Mouse (Mus musculus): ENCODE data around the gene Chrng. TPM values are rescaled to one million over a fixed set of nuclear protein-coding genes. Genes with fewer than 3 reads are reported as not detected.

The Chrng gene
- polyA plus RNA-seq (2015; fragmentation: Nextera tagmentation; extraction: Ambion mirVana): 0.12 and 0.25 TPM in 2 replicates

DNA sequence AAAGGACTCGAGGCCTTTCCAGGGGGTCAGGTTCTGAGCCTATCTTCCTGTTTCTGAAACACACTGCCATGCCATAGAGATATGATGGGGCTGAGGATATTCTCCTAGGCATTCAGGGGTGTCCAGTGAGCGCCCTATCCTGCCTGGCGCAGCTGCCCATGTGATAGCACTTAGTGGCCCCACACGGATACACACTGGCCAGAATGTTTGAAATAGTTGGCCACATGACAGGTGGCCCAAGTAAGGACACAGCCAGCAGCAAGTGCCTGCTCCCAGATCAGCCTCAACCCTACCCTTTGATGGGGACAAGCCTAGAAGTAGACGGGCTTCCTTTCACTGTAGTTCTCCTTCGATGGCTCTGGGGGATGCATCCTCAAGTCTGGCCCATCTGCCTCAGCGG lies at the start of gene Chrng:
TSS of gene Chrng (plus strand) at position 193 of the 400 bp plus-strand sequence.
- 84% methylated on average over 7 of the region's 7 CpGs for WGBS

DNA sequence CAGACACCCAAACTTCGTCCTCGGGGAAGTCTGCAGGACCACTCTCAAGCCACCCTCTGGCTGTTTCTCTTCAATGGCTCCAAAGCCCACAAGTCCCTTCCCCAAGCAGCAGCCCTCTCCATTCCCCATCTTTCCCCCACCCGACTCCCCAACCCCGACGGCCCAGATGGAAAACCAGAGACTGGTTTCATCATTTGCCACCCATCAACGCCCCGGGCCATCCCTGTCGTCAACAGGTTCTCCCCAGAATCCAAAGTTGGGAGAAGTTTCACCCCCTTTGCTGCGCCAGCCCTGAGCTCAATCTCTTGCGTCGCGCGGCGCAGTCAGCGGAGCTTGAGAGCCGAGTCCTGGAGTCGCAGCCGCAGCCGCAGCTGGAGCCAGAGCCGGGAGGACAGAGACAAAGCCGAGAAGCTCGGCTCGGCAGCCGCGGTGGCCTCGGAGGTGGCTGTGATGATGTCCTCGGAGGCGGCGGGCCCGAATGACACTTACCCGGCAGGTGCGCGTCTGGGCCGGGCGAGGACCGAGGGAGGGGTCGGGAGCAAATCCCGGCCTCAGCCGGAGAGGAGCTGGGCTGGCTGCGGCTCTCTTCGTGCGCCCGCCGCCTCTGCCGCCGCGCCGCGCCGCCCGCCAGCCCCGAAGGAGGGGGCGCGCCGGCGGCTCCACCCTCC lies 48.8 kb upstream of the Chrng start:
- peaks cover 21% of the 10 kb centered on the region for H3K4me1 ChIP-seq
- H3K27me3 ChIP-seq: peaks cover 95% of the 10 kb centered on the region
- no peak overlapping the region for H3K27ac ChIP-seq
- no peaks in the 10 kb centered on the region for H3K36me3 ChIP-seq
- no peak for ATAC-seq (ENCODE audit: borderline replicate concordance, extremely low read depth, low FRiP score, low TSS enrichment)
- WGBS: 1% methylated on average over 33 of the region's 56 CpGs
- H3K4me3 ChIP-seq: peak overlapping the region; percentile 35
- H3K4me2 ChIP-seq: peak overlapping the region; percentile 55
- H3K9ac ChIP-seq: no peak overlapping the region
- no peaks in the 10 kb centered on the region for H3K9me3 ChIP-seq

More for the DNA sequence above, at the start of gene Chrng:
- Histone ChIP-seq H3K36me3 (no peaks in the 10 kb centered on the region), H3K4me1 (peaks cover 12% of the 10 kb centered on the region; the same call in 1 of the 2 replicates), H3K9ac (no peak within 1 kb of the TSS), H3K9me3 (no peaks in the 10 kb centered on the region), H3K4me3 (no peak within 1 kb of the TSS), H3K27ac (no peak within 1 kb of the TSS), H3K27me3 (peaks cover 26% of the 10 kb centered on the region), H3K4me2 (no peak within 1 kb of the TSS)
- ATAC-seq (ENCODE audit: borderline replicate concordance, extremely low read depth, low FRiP score, low TSS enrichment): no peak

DNA sequence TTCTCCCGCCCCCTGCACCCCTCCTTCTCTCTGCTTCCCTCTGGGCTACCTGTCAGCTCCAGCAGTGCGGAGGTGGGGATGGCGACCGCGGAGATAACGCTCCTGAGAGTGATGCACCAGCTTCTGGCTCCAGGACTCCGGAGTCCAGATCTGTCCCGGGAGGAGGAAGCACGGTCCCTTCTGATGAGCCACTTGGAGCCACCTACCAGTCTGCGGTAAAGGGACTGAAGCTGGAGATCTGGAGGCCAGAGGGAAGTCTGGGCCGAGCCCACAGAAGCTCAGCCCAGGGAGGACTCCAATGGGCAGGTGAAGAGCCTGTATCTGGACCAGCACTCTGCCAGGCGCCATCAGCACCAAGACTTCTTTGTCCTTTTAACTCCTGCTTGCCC lies 48.3 kb upstream of the Chrng start, which contains the start of gene Ecel1:
TSS of gene Ecel1 (minus strand) at position 323 of the 389 bp plus-strand sequence.
- peaks cover 90% of the 10 kb centered on the region for H3K27me3 ChIP-seq
- peak within 1 kb of the TSS; percentile 35 for H3K4me3 ChIP-seq
- no peak for ATAC-seq (ENCODE audit: borderline replicate concordance, extremely low read depth, low FRiP score, low TSS enrichment)
- H3K9ac ChIP-seq: no peak within 1 kb of the TSS
- no peaks in the 10 kb centered on the region for H3K36me3 ChIP-seq
- no peaks in the 10 kb centered on the region for H3K9me3 ChIP-seq
- WGBS: 2% methylated on average over 10 of the region's 12 CpGs
- H3K4me1 ChIP-seq: peaks cover 21% of the 10 kb centered on the region
- H3K4me2 ChIP-seq: peak within 1 kb of the TSS; percentile 55
- no peak within 1 kb of the TSS for H3K27ac ChIP-seq

DNA sequence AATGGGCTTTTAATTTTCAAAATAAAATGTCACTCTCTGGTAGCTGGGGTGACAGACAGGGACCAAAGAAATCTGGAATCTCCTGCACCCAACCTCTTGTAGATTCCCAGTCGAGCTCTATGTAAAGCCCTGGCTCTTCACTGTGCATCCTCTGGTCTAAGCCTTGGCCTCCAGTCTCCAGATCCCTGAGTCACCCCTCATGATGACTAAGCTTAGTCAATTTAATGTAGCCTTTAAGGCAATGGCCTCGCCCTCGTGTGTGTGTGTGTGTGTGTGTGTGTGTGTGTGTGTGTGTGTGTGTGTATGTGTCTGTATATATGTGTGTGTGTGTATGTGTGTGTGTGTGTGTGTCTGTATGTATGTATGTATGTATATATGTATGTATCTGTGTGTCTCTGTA lies 45.1 kb upstream of the Chrng start:
- H3K27ac ChIP-seq: no peak overlapping the region
- H3K4me1 ChIP-seq: peaks cover 14% of the 10 kb centered on the region
- 62% methylated on average over 3 of the region's 3 CpGs for WGBS
- H3K27me3 ChIP-seq: peaks cover 65% of the 10 kb centered on the region
- H3K9ac ChIP-seq: no peak overlapping the region
- no peak overlapping the region for H3K4me2 ChIP-seq
- no peaks in the 10 kb centered on the region for H3K9me3 ChIP-seq
- H3K36me3 ChIP-seq: no peaks in the 10 kb centered on the region
- no peak for ATAC-seq (ENCODE audit: borderline replicate concordance, extremely low read depth, low FRiP score, low TSS enrichment)
- no peak overlapping the region for H3K4me3 ChIP-seq

DNA sequence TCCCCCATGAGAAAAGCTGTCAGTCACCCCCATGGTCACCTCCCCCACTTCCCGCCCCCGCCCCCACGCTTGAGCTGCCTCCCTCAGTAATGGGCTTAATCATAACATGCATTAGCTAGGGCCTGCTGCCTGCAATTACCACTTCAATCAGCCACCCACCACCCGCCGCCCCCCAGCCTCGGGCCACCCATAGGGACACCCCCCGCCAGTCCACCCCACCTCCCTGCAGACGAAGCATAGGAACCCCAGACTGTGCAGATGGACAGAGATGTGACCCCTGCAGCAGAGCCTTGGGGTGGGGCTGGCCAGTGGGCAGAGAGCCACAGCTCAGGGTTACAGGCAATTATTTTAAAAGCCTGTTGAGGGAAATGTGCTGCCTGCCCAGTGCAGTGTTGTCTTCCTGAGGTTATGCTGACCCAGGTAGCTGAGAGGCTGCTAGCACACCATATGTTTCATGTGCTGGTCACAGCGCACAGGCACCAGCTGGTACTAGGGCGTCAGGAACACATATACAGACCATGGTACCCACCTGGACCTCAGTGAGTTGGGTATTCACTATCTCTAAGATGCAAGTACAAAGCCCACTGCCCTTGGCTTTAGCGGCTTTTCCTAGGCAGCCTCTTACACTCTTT lies 40.2 kb upstream of the Chrng start:
- H3K4me2 ChIP-seq: no peak overlapping the region

DNA sequence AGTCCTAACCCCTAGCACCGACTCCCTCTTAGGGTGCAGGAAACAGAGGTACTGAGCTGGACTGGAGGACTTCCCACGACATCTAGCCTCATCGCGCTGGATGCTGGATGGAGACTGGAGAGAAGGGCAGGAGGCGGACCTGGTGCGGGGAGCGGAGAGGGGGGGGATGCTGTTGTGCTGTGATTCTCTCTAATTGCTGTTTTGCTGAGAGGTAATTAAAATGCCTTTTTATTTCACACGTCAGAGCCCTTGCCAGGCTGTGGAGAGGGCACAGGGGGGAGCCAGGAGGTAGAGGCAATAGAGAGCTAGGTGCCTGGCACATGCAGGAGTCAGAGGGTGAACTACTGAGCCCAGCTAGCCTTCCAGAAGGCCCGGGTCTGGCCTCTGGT lies 39.7 kb upstream of the Chrng start:
- H3K27ac ChIP-seq: no peak overlapping the region
- no peak overlapping the region for H3K4me2 ChIP-seq
- H3K9me3 ChIP-seq: no peaks in the 10 kb centered on the region
- no peaks in the 10 kb centered on the region for H3K4me1 ChIP-seq
- H3K4me3 ChIP-seq: no peak overlapping the region
- H3K27me3 ChIP-seq: peaks cover 48% of the 10 kb centered on the region; the same call in 1 of the 2 replicates
- ATAC-seq (ENCODE audit: borderline replicate concordance, extremely low read depth, low FRiP score, low TSS enrichment): no peak
- H3K9ac ChIP-seq: no peak overlapping the region
- WGBS: 45% methylated on average over 9 of the region's 9 CpGs
- no peaks in the 10 kb centered on the region for H3K36me3 ChIP-seq

More for the DNA sequence above, 40.2 kb upstream of the Chrng start:
- peaks cover 46% of the 10 kb centered on the region; the same call in 1 of the 2 replicates for H3K27me3 ChIP-seq
- WGBS: 23% methylated on average over 11 of the region's 11 CpGs
- H3K4me3 ChIP-seq: no peak overlapping the region
- no peak overlapping the region for H3K9ac ChIP-seq
- no peaks in the 10 kb centered on the region for H3K36me3 ChIP-seq
- no peaks in the 10 kb centered on the region for H3K4me1 ChIP-seq
- no peaks in the 10 kb centered on the region for H3K9me3 ChIP-seq
- no peak overlapping the region for H3K27ac ChIP-seq
- ATAC-seq (ENCODE audit: borderline replicate concordance, extremely low read depth, low FRiP score, low TSS enrichment): no peak

DNA sequence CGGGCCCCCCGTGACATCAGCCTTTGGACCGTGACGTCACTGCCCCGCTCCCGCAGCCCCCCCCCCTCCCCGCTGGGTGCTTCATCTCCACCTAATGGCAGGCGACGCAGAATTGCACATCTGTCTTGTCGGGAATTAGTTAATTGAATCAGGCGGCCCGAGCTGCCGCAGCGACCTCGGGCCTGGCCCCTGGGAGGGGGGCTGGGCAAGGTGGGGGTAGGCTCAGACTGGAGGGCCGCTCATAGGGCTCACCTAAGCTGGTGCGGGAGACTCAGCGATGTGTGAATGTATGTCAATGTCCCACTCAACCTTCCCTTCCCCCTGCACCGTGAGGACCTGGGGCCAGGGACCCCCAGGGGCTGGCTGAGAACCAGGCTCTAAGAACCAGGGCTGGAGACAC lies 34.0 kb upstream of the Chrng start:
- Histone ChIP-seq H3K4me1 (peaks cover 5% of the 10 kb centered on the region; the same call in 1 of the 2 replicates), H3K27me3 (peaks cover 68% of the 10 kb centered on the region), H3K36me3 (no peaks in the 10 kb centered on the region), H3K9ac (no peak overlapping the region), H3K4me2 (no peak overlapping the region), H3K9me3 (no peaks in the 10 kb centered on the region), H3K27ac (no peak overlapping the region), H3K4me3 (no peak overlapping the region)
- WGBS: 10% methylated on average over 19 of the region's 19 CpGs
- no peak for ATAC-seq (ENCODE audit: borderline replicate concordance, extremely low read depth, low FRiP score, low TSS enrichment)

DNA sequence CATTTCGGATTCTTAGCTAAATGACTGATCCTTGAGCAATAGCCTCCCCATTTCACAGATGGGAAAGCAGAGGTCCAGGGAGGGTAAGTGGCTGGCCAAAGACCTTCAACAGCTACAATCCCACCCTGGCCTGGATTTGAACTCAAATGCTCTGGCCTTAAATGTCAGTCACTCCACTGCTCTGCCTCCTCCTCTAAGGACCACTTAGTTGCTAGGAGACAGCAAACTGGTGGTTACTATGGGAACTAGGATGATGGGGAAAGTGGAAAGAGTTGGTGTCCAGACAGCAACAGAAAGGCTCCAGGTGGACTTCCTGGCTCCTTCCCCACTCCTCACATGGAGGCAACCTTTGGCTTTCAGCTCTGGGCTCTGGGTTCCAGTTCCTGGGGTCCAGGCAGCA lies 33.1 kb upstream of the Chrng start:
- Histone ChIP-seq H3K4me2 (no peak overlapping the region), H3K27me3 (peaks cover 59% of the 10 kb centered on the region), H3K36me3 (no peaks in the 10 kb centered on the region), H3K4me3 (no peak overlapping the region), H3K27ac (no peak overlapping the region), H3K9me3 (no peaks in the 10 kb centered on the region), H3K4me1 (peaks cover 14% of the 10 kb centered on the region), H3K9ac (no peak overlapping the region)
- ATAC-seq (ENCODE audit: borderline replicate concordance, extremely low read depth, low FRiP score, low TSS enrichment): no peak
- 94% methylated on average over 1 of the region's 1 CpGs for WGBS

DNA sequence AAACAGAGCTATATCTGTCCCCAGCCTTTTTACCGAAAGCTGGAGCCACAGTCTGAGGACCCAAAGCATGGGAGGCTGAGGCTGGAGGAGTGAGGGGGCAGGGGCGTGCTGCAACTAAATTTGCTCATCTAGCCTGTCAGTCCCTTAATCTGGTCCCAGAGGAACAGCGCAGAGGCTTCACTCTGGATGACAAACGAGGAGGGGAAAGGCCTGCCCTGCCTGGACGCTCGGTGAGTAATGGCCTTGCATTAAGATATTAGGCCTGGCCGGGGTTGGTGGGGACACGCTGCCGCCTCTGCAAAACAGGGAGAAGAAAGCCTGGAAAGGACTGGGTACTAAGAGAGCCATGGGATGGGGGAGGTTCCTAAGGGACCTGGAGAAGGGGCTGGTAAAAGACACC lies 32.1 kb upstream of the Chrng start:
- no peak overlapping the region for H3K9ac ChIP-seq
- peaks cover 53% of the 10 kb centered on the region for H3K27me3 ChIP-seq
- no peaks in the 10 kb centered on the region for H3K9me3 ChIP-seq
- H3K4me1 ChIP-seq: peaks cover 14% of the 10 kb centered on the region
- H3K36me3 ChIP-seq: no peaks in the 10 kb centered on the region
- no peak overlapping the region for H3K4me2 ChIP-seq
- no peak for ATAC-seq (ENCODE audit: borderline replicate concordance, extremely low read depth, low FRiP score, low TSS enrichment)
- H3K4me3 ChIP-seq: no peak overlapping the region
- 33% methylated on average over 9 of the region's 9 CpGs for WGBS
- H3K27ac ChIP-seq: no peak overlapping the region

DNA sequence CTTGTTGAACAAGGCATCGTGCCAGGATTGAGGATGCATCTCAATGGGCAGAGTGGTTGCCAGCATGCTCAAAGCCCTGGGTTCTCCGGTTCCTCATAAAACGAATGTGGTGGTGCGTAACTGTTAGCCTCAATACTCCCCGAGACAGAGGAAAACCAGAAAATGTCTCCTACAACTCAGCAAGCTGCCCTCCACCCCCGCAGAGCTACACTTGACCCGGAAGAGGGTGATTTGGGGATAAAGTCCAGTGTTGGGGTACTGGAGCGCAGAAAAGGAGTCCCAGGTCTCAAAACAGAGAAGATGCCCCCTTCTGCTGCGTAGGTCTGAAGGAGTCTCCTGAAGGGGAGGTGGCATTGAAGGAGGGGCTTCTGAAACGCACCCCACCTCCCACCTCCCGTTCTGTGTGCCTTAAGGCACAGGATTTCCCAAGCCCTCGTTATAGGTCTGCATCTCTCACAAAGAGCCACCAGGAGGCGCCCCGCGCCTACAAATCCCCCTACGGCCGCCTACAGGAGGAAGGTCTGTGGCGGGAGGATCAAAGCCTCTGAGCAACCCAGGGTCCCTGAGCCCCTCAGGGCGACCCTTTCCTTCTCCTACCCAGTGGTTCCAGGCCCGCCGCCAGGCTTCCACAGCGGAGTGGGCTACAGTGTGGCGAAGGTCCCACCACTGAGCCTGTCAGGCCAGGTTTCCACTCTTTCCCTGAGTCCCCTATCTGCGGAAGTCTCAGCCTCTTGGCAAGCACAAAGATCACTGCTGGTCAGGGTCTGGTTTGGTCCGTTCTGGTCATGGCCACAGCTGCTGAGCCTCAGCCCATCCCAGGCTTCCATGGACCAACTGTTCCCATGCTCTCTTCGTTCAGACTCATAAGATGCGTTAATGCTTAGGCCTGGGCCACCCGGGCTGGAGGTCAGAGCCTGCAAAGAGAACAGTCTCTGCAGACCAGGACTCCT lies 30.2 kb upstream of the Chrng start:
- Histone ChIP-seq H3K4me2 (no peak overlapping the region), H3K27ac (no peak overlapping the region), H3K27me3 (peaks cover 48% of the 10 kb centered on the region), H3K4me3 (no peak overlapping the region), H3K9me3 (no peaks in the 10 kb centered on the region), H3K4me1 (peaks cover 14% of the 10 kb centered on the region), H3K36me3 (no peaks in the 10 kb centered on the region), H3K9ac (no peak overlapping the region)
- 25% methylated on average over 28 of the region's 28 CpGs for WGBS
- ATAC-seq (ENCODE audit: borderline replicate concordance, extremely low read depth, low FRiP score, low TSS enrichment): 0 out of 2 replicates have a peak, but pooled peaks have one; percentile 31

DNA sequence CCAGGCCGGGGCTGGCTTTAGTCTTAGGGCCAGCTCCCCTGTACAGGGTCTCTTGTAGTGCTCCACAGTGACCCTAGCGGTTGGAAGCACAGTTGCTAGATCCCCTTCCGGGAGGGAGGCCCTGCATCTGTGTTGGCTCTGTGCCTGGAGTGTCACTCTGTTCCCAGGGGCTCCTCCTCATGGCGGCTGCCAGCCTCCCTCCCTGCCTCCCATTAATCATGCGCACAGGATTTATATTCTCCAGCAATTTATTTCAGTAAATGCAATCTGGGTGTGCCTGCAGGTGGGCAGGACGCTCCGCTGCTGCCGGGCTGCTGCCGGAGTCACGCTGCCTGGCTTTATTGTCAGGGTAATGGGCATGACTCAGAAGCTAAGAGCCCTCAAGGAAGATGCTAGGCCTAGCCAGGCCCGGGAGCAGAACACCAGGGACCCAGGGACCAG lies 28.6 kb upstream of the Chrng start:
- WGBS: 16% methylated on average over 11 of the region's 11 CpGs
- peaks cover 35% of the 10 kb centered on the region for H3K27me3 ChIP-seq
- no peak overlapping the region for H3K4me2 ChIP-seq
- H3K36me3 ChIP-seq: no peaks in the 10 kb centered on the region
- H3K4me1 ChIP-seq: peaks cover 14% of the 10 kb centered on the region
- peak; percentile 78; the same call in 1 of the 2 replicates for ATAC-seq (ENCODE audit: borderline replicate concordance, extremely low read depth, low FRiP score, low TSS enrichment)
- no peaks in the 10 kb centered on the region for H3K9me3 ChIP-seq
- no peak overlapping the region for H3K9ac ChIP-seq
- H3K4me3 ChIP-seq: no peak overlapping the region
- no peak overlapping the region for H3K27ac ChIP-seq

All from lung, embryonic 15.5 days (tissue).